Mouse (Mus musculus) stomach, postnatal 0 days (tissue): ENCODE data around the gene Mcf2l.

Experiments used
- CTCF ChIP-seq: IDR thresholded peaks from 2 replicates; pipeline ENCODE4 v1.5.1; 2016; ENCODE audit warnings: antibody characterized with exemption, low read depth, mild to moderate bottlenecking, moderate library complexity
- EP300 ChIP-seq: optimal IDR thresholded peaks from 2 replicates; pipeline ENCODE3; 2016; ENCODE audit warnings: antibody characterized with exemption

- TF ChIP-seq CTCF = no peak
- no peak for TF ChIP-seq EP300
Measured at GRCm38 (mm10) chr8:12934453-12935043, 60.9 kb downstream of the Mcf2l start.
